Mouse (Mus musculus) ZHBTc4 (cell line): Measurements from ENCODE around the gene 2410131K14Rik.

ENCODE experiments used
- DNase-seq: peaks from one replicate; pipeline ENCODE4 v3.0.0-alpha.2; 2011; ENCODE audit warnings: low read depth, low spot score

The 2410131K14Rik gene

GRCm38 (mm10) chr5:118261181-118261580 is 16.2 kb downstream of the 2410131K14Rik start:
- no peak for DNase-seq

- no peak for DNase-seq
These were observed 17.4 kb downstream of the 2410131K14Rik start for GRCm38 (mm10) chr5:118262418-118262817.

GRCm38 (mm10) chr5:118264279-118264678 is 19.3 kb downstream of the 2410131K14Rik start:
- DNase-seq = no peak

DNA sequence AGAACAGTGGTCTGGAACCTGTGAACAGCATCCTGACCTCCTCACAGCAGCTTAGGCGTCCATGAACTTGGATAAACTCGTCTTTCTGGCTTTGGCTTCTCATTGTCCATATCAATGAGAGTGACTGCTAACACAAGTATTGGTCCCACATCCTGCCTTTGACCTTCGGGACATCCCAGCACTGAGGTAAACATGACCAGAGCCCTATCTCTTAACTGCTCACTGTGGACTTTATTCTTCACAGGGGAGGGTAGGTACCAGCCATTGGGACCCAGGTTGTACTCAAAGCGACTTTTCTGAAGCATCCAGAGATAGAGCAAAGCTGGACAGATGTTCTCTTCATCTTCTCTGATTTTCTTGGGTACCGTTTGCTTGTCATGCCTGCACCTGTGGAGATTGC is 20.3 kb downstream of the 2410131K14Rik start:
- DNase-seq = no peak

DNA sequence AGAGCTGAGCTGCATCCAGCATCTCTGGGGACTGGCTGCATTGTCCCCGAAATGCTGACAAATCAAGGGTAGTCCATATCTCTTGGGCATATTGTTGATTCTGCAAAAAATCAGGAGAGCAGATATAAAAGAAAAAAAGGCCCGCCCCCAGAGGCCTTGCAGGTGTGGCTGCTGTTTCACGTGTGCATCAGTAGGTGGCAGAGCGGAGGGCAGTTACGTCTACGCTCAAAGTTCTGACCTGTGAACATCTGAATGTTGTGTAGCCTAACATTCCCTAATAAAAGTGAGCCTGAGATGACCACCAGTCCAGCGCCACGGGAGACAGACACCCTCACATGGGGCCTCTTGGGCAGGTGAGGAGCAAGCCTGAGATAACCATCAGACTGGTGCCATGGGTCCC is 21.3 kb downstream of the 2410131K14Rik start:
- peak; percentile 64 for DNase-seq

GRCm38 (mm10) chr5:118268987-118269386 is 24.0 kb downstream of the 2410131K14Rik start:
- DNase-seq = peak; percentile 86

- DNase-seq = no peak
These were observed 26.6 kb downstream of the 2410131K14Rik start for GRCm38 (mm10) chr5:118271449-118272110.

DNA sequence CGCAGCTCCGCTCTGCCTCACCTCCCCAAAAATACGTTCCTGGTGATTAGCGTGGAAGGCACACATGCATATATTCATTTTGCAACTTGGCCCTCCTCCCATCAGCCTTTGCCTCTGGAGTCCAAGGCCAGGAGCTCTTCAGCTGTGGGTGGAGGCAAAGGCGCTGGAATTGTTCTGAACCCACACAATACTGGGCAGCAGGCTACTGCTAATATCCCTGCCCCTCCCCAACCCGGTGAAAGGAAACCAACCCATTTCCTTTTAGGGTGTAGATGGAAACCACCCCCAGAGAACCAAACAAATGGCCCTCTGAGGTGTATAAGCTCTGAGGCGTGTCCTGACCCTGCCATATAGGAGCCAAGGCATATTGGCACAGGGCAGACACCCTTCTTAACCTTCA is 28.4 kb downstream of the 2410131K14Rik start:
- DNase-seq = no peak

- no peak for DNase-seq
These were observed 29.5 kb downstream of the 2410131K14Rik start for GRCm38 (mm10) chr5:118274546-118274945.

GRCm38 (mm10) chr5:118276281-118276680 is 31.3 kb downstream of the 2410131K14Rik start:
- DNase-seq = no peak

DNA sequence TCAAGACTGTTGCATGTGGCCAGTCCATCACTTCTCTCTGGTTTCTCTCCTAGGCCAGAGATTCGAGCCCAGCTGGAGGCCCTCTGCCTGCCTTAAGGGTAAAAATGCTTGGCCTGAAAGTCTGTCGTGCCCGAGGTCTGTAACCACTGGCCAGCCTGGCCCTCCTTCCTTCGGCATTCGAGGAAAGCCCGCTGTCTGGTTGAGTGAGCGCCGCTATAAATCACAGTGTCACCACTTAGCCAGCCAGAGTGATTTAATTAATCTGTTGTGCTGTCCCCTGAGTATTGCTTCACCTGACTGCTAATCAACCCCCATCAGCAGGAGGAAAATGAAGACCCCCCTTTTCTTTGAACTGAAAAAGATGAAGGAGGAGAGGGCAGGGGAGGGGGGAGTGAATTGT is 31.7 kb downstream of the 2410131K14Rik start:
- DNase-seq = no peak

DNA sequence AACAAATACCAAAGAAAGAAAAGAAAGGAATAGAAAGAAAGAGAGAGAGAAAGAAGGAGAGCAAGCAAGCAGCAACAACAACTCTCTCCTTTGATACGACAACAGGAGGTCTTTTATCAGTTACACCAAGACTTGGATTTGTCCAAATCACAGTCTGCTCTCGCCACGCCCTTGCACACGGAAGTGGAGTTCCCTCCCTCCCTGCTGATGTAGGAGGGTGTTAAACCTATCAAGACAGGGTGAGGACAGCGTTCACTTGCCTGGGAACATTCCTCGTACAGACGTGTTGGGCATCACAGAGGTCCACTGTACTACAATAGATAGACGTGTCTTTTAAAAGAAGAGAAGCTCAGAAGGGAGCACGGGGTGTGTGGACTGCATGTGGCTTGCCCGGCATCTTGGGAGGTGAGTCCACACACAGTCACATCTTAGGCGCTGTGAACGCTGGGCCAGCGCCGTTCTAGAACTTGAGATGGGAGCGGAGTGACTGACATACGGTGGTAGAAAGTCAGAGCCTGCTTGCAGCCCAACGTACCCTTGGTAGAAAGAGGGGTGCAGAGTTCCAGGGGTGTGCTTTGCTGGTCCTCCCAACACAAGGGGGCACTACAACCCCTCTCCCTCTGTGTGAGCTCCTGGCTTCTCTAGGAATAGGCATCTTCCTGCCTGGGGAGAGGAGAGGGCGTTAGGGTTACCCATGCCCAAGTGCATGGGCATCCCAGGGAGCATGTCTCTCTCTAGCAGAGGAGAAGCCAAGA is 32.9 kb downstream of the 2410131K14Rik start:
- DNase-seq = peak; percentile 67

- DNase-seq = peak; percentile 85
These were observed 46.4 kb downstream of the 2410131K14Rik start for GRCm38 (mm10) chr5:118291453-118291852.

GRCm38 (mm10) chr5:118292476-118292875 is 47.4 kb downstream of the 2410131K14Rik start:
- DNase-seq = no peak

GRCm38 (mm10) chr5:118294086-118294864 is 49.2 kb downstream of the 2410131K14Rik start:
- peak; percentile 46 for DNase-seq

- DNase-seq = no peak
These were observed 49.8 kb downstream of the 2410131K14Rik start for GRCm38 (mm10) chr5:118294865-118295258.

DNA sequence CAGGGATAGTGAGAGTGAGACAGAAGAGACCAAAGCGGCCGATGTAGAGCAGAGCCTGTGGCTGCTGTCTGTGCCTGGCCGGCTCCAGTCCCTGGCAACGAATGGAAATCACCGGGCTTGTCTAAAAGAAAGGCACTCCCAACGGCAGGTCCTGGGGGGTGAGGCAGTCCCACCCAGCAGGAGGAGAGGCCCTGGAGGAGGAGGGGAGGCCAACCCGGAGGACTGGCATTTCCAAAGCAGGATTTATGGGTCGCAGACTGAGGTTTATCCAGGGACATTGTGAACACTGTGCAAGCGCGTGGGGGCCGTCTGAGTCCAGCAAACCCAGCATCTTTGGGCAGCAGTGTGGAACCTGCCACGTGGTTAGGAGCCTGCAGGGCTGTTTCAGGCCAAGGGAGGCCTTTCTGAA is 52.3 kb downstream of the 2410131K14Rik start:
- no peak for DNase-seq

DNA sequence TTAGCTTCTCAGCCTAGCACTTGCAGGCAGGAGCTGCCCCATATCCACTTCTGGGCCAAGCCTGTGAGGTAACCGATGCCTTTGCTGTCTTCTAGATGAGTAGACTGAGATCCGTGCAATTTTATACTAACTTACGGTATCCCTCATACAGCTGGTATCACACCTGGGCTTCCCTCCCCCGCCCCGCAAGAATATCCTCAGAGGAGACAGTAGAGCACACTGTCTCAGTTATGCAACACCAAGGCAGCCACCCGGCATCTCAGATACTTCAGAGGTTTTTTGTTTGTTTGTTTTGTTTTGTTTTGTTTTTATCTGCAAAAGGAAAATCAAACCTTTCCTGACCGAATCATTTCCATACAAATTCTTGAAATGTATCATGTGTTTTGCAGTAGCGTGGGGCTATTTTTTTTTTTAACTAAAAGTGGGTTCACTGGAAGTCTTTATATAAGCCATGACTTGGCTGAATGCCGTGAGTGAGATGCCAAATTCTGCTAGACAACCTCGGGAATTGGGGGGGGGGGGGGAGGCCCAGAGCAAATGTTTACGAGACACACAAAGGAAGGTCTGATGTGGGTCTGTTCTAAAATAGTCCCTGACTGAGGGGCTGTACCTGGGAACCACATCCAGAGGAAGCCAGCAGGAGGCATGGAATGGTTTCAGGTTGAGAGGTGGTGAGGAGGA is 54.8 kb downstream of the 2410131K14Rik start:
- no peak for DNase-seq

GRCm38 (mm10) chr5:118302466-118303155 is 57.6 kb downstream of the 2410131K14Rik start:
- no peak for DNase-seq

DNA sequence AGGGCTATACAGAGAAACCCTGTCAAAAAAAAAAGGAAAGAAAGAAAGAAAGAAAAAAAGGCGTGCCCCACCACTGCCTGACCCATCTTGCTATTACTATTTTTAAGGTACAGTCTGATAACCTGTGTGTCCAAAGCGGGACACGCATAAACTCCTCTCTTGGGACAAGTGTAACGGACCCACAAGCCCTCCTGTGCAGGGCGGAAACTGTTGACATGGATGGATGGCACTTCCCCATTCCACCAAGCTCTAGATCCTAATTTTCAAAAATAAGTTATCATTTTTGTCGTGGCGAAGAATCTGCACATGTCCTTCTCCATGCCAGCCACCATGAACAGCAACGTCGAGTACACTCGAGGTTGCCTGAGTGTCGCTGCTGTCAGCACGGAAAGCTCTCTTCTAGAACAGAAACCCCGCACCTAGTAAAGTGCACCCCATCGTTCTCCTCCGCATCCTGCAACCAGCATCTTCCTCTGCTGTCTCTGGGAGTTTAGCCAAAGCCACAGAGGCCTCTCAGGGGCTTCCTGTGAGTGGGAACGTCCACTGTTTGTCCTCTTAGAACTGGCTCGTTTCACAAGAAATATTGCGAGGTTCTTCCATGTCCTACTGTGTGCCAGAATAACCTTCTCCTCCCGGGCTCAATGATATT is 60.1 kb downstream of the 2410131K14Rik start:
- DNase-seq = no peak

DNA sequence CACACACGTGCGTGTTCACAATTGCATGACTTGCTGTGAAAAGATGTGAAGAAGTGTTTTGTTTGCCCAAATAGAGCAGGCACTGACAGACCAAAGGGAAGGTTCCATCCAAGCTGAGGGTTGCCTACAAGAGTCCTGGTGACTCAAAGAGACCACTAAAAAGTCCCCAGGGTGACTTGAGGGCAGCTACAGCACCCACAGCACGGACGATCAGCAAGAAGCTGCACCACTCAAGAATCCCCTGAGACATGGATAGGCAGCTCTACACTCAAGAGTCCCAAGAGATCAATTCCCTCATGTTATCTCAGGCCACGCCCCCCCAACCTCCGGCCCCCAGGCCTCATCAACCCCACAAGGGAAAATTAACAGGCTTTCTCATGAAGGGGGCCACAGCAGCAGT is 65.4 kb downstream of the 2410131K14Rik start:
- DNase-seq = no peak
